Mouse (Mus musculus): Measurements from ENCODE around the gene Ppp4r1. TPM values are rescaled to one million over a fixed set of nuclear protein-coding genes. Genes with fewer than 3 reads are reported as not detected.

The Ppp4r1 gene
- total and polyA plus RNA-seq, 3 experiments = 21.8 to 313 (median 34.3) TPM

DNA sequence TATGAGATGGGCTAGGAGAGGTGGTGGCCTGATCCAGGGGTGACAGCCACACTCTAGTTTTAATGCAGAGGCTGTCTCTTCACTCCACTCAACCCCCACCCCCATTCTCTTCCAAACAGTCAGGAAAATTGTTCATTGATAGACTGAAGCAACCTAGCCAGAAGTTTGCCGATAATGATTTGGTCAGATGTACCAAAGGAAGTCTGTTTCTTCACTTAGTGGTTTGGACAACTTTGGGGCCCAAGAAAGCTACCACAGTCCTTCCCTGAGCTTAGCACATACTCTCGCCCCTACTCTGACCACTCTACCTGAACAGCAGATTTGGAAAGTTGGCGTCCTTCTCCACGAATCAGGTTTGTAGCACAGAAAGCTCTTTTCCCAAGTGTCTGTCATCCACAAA, 49.7 kb upstream of the Ppp4r1 start:
- DNase-seq (ENCODE audit: low read depth, low spot score) = no peak
- H3K4me1 ChIP-seq (ENCODE audit: control insufficient read depth in 1 of 2, insufficient read depth in 2 of 2, low read length in 2 of 2) = no peaks in the 10 kb centered on the region; a peak in 2 of 4 replicates
- H3K36me3 ChIP-seq (ENCODE audit: control insufficient read depth in 1 of 2, insufficient read depth in 2 of 2, low read length in 2 of 2) = peaks cover 0 to 5% of the 10 kb centered on the region in 2 experiments; a peak in 2 of 4 replicates
- H3K27me3 ChIP-seq (ENCODE audit: control insufficient read depth in 1 of 2, insufficient read depth in 2 of 2, low read length in 2 of 2) = no peaks in the 10 kb centered on the region
- no peaks in the 10 kb centered on the region for H3K9me3 ChIP-seq (replicated peaks; ENCODE audit: insufficient read depth, low read length)
- H3K4me3 ChIP-seq (ENCODE audit: control insufficient read depth in 1 of 2, insufficient read depth in 1 of 2, low read depth in 2 of 2, low read length in 2 of 2) = no peak overlapping the region
- H3K79me2 ChIP-seq (ENCODE audit: control insufficient read depth, insufficient read depth, low read length, poor library complexity) = no peaks in the 10 kb centered on the region
- H3K9ac ChIP-seq (ENCODE audit: control insufficient read depth, low read depth, low read length, poor library complexity, severe bottlenecking) = no peak overlapping the region
- H3K27ac ChIP-seq (ENCODE audit: control insufficient read depth, low read depth, low read length) = no peak overlapping the region
- TF ChIP-seq KAT2A (conservative IDR thresholded peaks at IDR 0.05; ENCODE audit: low read depth, low read length) (no peak), HCFC1 (IDR thresholded peaks at IDR 0.05; ENCODE audit: low read depth, low read length) (no peak), POLR2AphosphoS2 (IDR thresholded peaks at IDR 0.05; ENCODE audit: low read length) (no peak), BHLHE40 (IDR thresholded peaks at IDR 0.05; ENCODE audit: borderline replicate concordance, low read depth, low read length) (no peak), CHD1 (IDR thresholded peaks at IDR 0.05; ENCODE audit: low read depth, low read length) (no peak), UBTF (IDR thresholded peaks at IDR 0.05; ENCODE audit: borderline replicate concordance, insufficient read depth, low read depth, low read length) (no peak), NRF1 (IDR thresholded peaks at IDR 0.05; ENCODE audit: insufficient read depth, low read depth, low read length, poor library complexity, severe bottlenecking) (no peak), RAD21 (IDR thresholded peaks at IDR 0.05; ENCODE audit: low read depth, low read length) (no peak), SIN3A (IDR thresholded peaks at IDR 0.05; ENCODE audit: low read length) (no peak), E2F4 (IDR thresholded peaks at IDR 0.05; ENCODE audit: borderline replicate concordance, low read depth, low read length) (no peak), GABPA (IDR thresholded peaks at IDR 0.05; ENCODE audit: low read depth, low read length) (no peak), ZMIZ1 (IDR thresholded peaks at IDR 0.05; ENCODE audit: low read depth, low read length) (no peak), RCOR1 (IDR thresholded peaks at IDR 0.05; ENCODE audit: low read depth, low read length) (no peak), ZKSCAN1 (IDR thresholded peaks at IDR 0.05; ENCODE audit: low read depth, low read length) (no peak), NELFE (IDR thresholded peaks at IDR 0.05; ENCODE audit: low read depth, low read length) (no peak), MAFK (IDR thresholded peaks at IDR 0.05; ENCODE audit: borderline replicate concordance, low read depth, low read length) (no peak)

DNA sequence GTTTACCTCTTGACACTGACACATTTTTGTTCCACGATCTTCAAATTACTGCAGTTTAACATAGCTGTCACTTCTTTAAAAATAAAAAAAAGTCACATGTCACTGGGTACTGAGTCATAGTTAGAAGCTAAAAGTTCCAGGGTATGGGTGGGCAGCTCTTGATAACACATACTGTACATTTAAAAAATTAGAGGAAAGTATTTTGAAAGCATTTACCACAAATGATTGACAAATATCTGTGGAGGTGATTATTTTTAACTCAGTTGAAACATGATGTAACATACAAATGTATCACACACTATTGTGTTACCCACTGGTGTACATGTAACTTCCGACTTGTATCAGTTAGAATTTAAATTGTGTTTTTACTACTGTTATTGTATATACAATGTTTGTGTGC, 47.3 kb upstream of the Ppp4r1 start:
- H3K4me1 ChIP-seq (ENCODE audit: control insufficient read depth in 1 of 2, insufficient read depth in 2 of 2, low read length in 2 of 2) = no peaks in the 10 kb centered on the region; a peak in 1 of 4 replicates
- no peaks in the 10 kb centered on the region for H3K9me3 ChIP-seq (replicated peaks; ENCODE audit: insufficient read depth, low read length)
- H3K9ac ChIP-seq (ENCODE audit: control insufficient read depth, low read depth, low read length, poor library complexity, severe bottlenecking) = no peak overlapping the region
- no peak for DNase-seq (ENCODE audit: low read depth, low spot score)
- H3K79me2 ChIP-seq (ENCODE audit: control insufficient read depth, insufficient read depth, low read length, poor library complexity) = no peaks in the 10 kb centered on the region
- no peaks in the 10 kb centered on the region for H3K27me3 ChIP-seq (ENCODE audit: control insufficient read depth in 1 of 2, insufficient read depth in 2 of 2, low read length in 2 of 2)
- H3K36me3 ChIP-seq (ENCODE audit: control insufficient read depth in 1 of 2, insufficient read depth in 2 of 2, low read length in 2 of 2) = peaks cover 0 to 2% of the 10 kb centered on the region in 2 experiments; a peak in 2 of 4 replicates
- H3K4me3 ChIP-seq (ENCODE audit: control insufficient read depth in 1 of 2, insufficient read depth in 1 of 2, low read depth in 2 of 2, low read length in 2 of 2) = no peak overlapping the region
- H3K27ac ChIP-seq (ENCODE audit: control insufficient read depth, low read depth, low read length) = no peak overlapping the region
- TF ChIP-seq GATA1 (IDR thresholded peaks at IDR 0.05; ENCODE audit: low read depth, low read length) (no peak), UBTF (IDR thresholded peaks at IDR 0.05; ENCODE audit: borderline replicate concordance, insufficient read depth, low read depth, low read length) (no peak), TAL1 (IDR thresholded peaks at IDR 0.05; ENCODE audit: low read length) (no peak), BHLHE40 (IDR thresholded peaks at IDR 0.05; ENCODE audit: borderline replicate concordance, low read depth, low read length) (no peak), SMC3 (IDR thresholded peaks at IDR 0.05; ENCODE audit: low read depth, low read length) (no peak), CTCF (IDR thresholded peaks at IDR 0.05 in 2 of 3, conservative IDR thresholded peaks at IDR 0.05 in 1 of 3; ENCODE audit: control insufficient read depth in 1 of 3, insufficient read depth in 1 of 3, low read depth in 2 of 3, low read length in 3 of 3, poor library complexity in 1 of 3, severe bottlenecking in 1 of 3) (no peak), MEF2A (IDR thresholded peaks at IDR 0.05; ENCODE audit: extremely low read depth, insufficient replicate concordance, low read depth, low read length, poor library complexity, severe bottlenecking) (no peak), MAZ (IDR thresholded peaks at IDR 0.05; ENCODE audit: low read depth, low read length) (no peak), RCOR1 (IDR thresholded peaks at IDR 0.05; ENCODE audit: low read depth, low read length) (no peak), ZKSCAN1 (IDR thresholded peaks at IDR 0.05; ENCODE audit: low read depth, low read length) (no peak)

Measured in MEL (cell line).